Mouse (Mus musculus): Measurements from ENCODE around the gene Galnt2. TPM values are rescaled to one million over a fixed set of nuclear protein-coding genes. Genes with fewer than 3 reads are reported as not detected.
A peak's percentile ranks its signal among the peaks of the same experiment; 100 is the strongest.

Gene Galnt2
- polyA plus RNA-seq, 1 experiment from 2014 or later: 66.2 TPM

GRCm38 (mm10) chr8:124284333-124284711 is 53.1 kb downstream of the Galnt2 start:
- no peak overlapping the region for H3K9ac ChIP-seq
- peak overlapping the region; percentile 85 for H3K27ac ChIP-seq
- WGBS: 4% methylated on average over 6 of the region's 6 CpGs
- no peaks in the 10 kb centered on the region for H3K36me3 ChIP-seq
- peaks cover 46% of the 10 kb centered on the region for H3K4me1 ChIP-seq
- no peak overlapping the region for H3K4me2 ChIP-seq (replicated peaks)
- H3K9me3 ChIP-seq: no peaks in the 10 kb centered on the region
- no peak overlapping the region for H3K4me3 ChIP-seq
- H3K27me3 ChIP-seq: no peaks in the 10 kb centered on the region
- ATAC-seq (ENCODE audit: insufficient number of reproducible peaks, insufficient read depth, low FRiP score, low TSS enrichment): peak; percentile 49

DNA sequence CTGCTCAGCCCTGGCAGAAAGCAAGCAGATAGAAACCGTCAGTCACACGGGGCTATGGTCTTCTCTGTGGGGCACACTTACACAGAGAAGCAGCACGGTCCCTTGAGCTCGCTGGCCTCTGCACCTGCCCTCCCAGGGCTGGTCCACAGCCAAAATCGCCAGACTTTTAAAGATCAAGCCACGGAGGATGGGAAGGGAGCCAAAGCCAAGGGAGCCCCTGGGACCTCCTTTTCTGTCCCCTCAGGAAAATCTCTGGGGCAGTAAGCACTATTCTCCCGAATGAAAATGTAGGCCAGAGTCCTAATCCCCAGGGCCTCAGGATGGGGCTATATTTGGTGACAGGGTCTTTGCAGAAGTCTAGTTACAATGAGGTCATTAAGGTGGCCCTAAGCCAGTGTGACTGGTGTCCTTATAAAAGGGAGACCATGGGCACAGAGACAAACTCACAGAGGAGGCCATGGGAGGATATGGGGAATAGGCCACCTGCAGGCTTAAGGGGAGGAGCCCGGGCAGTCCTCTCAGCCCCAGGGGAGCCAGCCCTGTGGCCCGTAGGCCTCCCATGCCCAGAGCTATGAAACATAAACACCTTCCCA is 53.9 kb downstream of the Galnt2 start:
- no peak for ATAC-seq (ENCODE audit: insufficient number of reproducible peaks, insufficient read depth, low FRiP score, low TSS enrichment)
- 45% methylated on average over 9 of the region's 9 CpGs for WGBS
- Histone ChIP-seq H3K4me3 (no peak overlapping the region), H3K27me3 (no peaks in the 10 kb centered on the region), H3K36me3 (no peaks in the 10 kb centered on the region), H3K9ac (no peak overlapping the region), H3K4me1 (peaks cover 47% of the 10 kb centered on the region), H3K4me2 (replicated peaks) (no peak overlapping the region), H3K27ac (peak overlapping the region; percentile 85), H3K9me3 (no peaks in the 10 kb centered on the region)

GRCm38 (mm10) chr8:124286461-124287124 is 55.4 kb downstream of the Galnt2 start:
- H3K9me3 ChIP-seq: no peaks in the 10 kb centered on the region
- peaks cover 48% of the 10 kb centered on the region for H3K4me1 ChIP-seq
- ATAC-seq (ENCODE audit: insufficient number of reproducible peaks, insufficient read depth, low FRiP score, low TSS enrichment): no peak
- no peaks in the 10 kb centered on the region for H3K36me3 ChIP-seq
- WGBS: 58% methylated on average over 4 of the region's 4 CpGs
- no peak overlapping the region for H3K9ac ChIP-seq
- H3K4me2 ChIP-seq (replicated peaks): no peak overlapping the region
- no peaks in the 10 kb centered on the region for H3K27me3 ChIP-seq
- peak overlapping the region; percentile 46; the same call in 1 of the 2 replicates for H3K27ac ChIP-seq
- H3K4me3 ChIP-seq: no peak overlapping the region

DNA sequence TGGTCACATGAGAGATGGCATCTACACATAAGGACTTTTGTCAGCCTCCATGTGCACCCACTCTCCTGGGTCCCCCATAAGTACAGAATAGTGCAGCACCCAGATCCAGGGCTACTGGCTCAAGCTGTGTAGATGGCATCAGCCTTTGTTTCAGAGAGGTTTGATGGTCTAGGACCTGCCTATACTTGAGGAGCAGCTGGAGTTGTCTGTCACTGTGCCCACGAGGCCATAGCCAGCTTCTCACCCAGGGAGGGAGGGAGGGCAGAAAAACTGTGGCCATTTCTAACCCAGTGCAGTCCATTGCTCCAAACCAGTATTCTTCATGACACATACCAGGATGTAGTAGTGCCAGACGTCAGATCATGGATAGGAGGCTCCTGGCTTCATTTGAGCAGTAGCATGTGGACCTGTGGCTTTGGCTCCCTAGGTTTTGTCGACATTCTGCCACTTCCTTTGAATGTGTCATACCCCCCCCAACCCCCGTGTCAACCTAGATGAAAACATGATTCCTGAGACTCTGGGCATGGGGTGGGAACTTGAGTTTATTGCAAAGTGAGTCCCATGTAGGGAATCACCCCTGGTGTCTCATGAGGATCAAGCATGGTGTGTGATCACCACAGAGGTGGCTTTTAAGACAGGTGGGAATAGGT is 57.1 kb downstream of the Galnt2 start:
- ATAC-seq (ENCODE audit: insufficient number of reproducible peaks, insufficient read depth, low FRiP score, low TSS enrichment): no peak
- no peak overlapping the region for H3K4me2 ChIP-seq (replicated peaks)
- no peak overlapping the region for H3K4me3 ChIP-seq
- peaks cover 43% of the 10 kb centered on the region for H3K4me1 ChIP-seq
- no peaks in the 10 kb centered on the region for H3K27me3 ChIP-seq
- H3K27ac ChIP-seq: no peak overlapping the region
- no peak overlapping the region for H3K9ac ChIP-seq
- H3K9me3 ChIP-seq: no peaks in the 10 kb centered on the region
- H3K36me3 ChIP-seq: no peaks in the 10 kb centered on the region
- 77% methylated on average over 4 of the region's 4 CpGs for WGBS

DNA sequence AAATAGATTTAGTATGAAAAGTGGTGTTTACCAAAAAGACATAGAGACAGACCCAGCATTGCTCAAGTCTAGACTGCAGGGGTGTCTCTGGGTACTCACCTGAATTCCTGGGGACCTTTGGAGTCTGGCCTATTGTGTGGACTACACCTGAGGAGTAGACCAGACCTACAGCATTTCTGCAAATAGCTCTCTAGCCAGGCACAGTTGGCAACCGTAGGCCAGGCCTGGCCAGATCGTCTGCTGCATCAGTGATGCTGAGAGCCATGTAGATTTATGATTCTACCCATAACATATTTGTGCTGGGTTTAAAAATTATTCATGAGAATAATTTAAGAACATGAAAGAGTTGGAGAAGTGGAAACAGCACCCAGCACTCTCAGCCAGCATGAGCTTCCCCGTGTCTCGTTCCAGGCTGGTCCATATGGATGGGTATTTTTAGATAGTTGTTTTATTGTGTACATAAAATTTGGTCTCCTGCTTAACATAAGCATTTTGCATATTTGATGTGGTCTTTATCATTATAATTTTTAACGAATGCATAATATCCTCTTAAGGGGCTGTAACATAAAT is 58.4 kb downstream of the Galnt2 start:
- no peak overlapping the region for H3K4me3 ChIP-seq
- H3K27me3 ChIP-seq: no peaks in the 10 kb centered on the region
- H3K4me2 ChIP-seq (replicated peaks): no peak overlapping the region
- no peak for ATAC-seq (ENCODE audit: insufficient number of reproducible peaks, insufficient read depth, low FRiP score, low TSS enrichment)
- no peak overlapping the region for H3K27ac ChIP-seq
- WGBS: 88% methylated on average over 5 of the region's 5 CpGs
- H3K9ac ChIP-seq: no peak overlapping the region
- no peaks in the 10 kb centered on the region for H3K9me3 ChIP-seq
- H3K36me3 ChIP-seq: no peaks in the 10 kb centered on the region
- peaks cover 42% of the 10 kb centered on the region for H3K4me1 ChIP-seq

DNA sequence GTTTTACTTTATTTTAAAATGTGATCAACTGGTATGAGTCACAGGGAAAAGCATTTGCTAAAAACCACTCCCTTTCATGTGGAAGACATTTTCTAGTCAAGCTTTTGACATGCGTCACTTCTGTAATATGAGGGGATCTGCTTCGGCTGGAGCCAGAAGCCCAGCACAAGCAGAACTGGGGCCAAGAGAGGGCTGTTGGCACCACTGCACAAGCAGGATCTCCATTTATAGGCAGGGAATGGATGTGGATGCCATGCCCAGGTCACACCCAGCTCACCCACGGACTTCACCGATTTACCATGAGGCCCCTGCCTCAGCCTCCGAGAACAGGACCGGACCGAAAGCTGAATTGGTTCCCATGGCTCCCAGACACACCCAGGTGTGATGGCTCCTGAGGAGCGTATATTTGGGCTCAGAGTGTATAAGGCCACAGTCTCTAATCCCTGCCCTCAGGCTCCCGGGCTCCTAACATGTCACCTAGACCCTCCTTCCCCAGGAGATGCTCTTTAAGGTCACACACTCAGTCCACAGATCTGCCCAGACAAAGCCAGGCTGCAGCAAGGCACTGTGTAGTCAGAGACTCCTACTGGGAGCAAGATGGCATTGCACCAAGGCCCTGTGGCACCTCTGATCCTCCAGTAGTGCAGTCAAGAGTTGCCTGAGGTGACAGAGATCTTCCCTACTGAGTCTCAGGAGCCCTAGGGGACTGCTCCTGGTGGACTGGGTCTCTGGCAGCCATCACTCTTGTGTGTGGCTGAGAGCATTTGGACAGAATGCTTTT is 59.9 kb downstream of the Galnt2 start:
- H3K4me2 ChIP-seq (replicated peaks): no peak overlapping the region
- 78% methylated on average over 9 of the region's 9 CpGs for WGBS
- peaks cover 33% of the 10 kb centered on the region for H3K4me1 ChIP-seq
- no peak overlapping the region for H3K9ac ChIP-seq
- no peak overlapping the region for H3K4me3 ChIP-seq
- no peaks in the 10 kb centered on the region for H3K27me3 ChIP-seq
- no peak overlapping the region for H3K27ac ChIP-seq
- no peaks in the 10 kb centered on the region for H3K36me3 ChIP-seq
- ATAC-seq (ENCODE audit: insufficient number of reproducible peaks, insufficient read depth, low FRiP score, low TSS enrichment): no peak
- H3K9me3 ChIP-seq: no peaks in the 10 kb centered on the region

DNA sequence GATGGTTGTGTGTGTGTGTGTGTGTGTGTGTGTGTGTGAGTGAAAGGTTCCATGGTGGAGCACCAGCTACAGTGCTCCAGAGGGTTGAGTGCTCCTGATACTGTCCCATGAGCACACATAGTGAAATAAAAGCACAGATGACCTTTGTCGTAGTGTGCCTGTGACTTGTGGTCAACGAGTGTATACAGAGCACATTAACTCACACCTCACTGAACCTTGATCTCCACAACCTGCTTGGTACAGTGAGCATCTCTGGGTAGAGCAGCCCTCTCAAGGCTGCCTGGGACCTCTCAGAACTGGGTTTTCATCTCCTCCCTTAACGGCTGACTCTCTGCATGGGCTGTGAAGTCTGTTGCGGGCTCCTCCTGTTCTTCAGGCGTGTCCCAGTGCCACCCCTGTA is 60.5 kb downstream of the Galnt2 start:
- Histone ChIP-seq H3K4me1 (peaks cover 27% of the 10 kb centered on the region), H3K36me3 (no peaks in the 10 kb centered on the region), H3K9ac (no peak overlapping the region), H3K9me3 (no peaks in the 10 kb centered on the region), H3K27ac (no peak overlapping the region), H3K27me3 (no peaks in the 10 kb centered on the region), H3K4me3 (no peak overlapping the region), H3K4me2 (replicated peaks) (no peak overlapping the region)
- 94% methylated on average over 5 of the region's 5 CpGs for WGBS
- no peak for ATAC-seq (ENCODE audit: insufficient number of reproducible peaks, insufficient read depth, low FRiP score, low TSS enrichment)

GRCm38 (mm10) chr8:124292965-124293364 is 61.8 kb downstream of the Galnt2 start:
- Histone ChIP-seq H3K9ac (no peak overlapping the region), H3K27ac (no peak overlapping the region), H3K4me2 (replicated peaks) (no peak overlapping the region), H3K4me1 (peaks cover 22% of the 10 kb centered on the region), H3K36me3 (0 out of 2 replicates have a peak, but pooled peaks cover under 1% of the 10 kb centered on the region), H3K4me3 (no peak overlapping the region), H3K27me3 (no peaks in the 10 kb centered on the region), H3K9me3 (no peaks in the 10 kb centered on the region)
- 79% methylated on average over 9 of the region's 9 CpGs for WGBS
- ATAC-seq (ENCODE audit: insufficient number of reproducible peaks, insufficient read depth, low FRiP score, low TSS enrichment): no peak

DNA sequence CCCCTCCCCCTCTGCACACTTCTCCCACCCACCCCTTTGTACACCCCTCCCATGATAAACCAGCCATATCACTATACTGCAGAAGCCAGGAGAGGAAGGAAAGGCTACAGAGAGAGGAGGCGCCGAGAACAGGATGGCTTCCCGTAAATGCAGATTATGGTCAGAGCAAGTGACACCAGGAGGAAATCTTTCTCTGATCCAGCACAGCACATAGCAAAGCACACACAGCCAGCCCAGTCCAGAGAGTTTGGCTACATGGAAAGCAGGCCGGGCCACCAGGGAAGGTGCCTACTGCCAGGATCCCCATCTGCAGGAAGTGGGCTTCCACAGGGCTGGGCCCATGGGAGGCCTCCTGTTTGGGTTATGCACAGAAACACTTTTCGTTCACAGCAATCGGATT is 63.2 kb downstream of the Galnt2 start:
- H3K4me2 ChIP-seq (replicated peaks): no peak overlapping the region
- 0 out of 2 replicates have a peak overlapping the region, but pooled peaks have one; percentile 2 for H3K27ac ChIP-seq
- 62% methylated on average over 6 of the region's 6 CpGs for WGBS

DNA sequence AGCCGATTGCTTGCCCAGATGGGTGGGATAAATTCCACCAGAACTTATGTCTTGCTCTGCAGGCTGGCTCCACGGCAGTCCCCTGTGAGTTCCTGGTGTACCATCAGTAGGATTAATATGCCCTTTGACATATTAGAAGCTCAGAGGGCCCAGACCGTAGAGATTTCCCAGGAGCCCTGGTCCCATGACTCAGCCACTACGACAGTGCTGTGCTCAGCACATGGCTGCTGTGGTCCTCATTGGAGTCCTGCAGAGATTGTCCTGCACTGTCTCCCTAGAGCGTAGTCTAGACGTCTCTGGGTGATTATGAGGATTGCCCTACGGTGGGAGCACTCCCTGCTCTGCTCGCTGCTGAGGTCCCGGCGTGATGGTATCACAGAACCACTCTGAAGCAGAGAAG is 63.7 kb downstream of the Galnt2 start:
- no peak overlapping the region for H3K27ac ChIP-seq
- H3K4me2 ChIP-seq (replicated peaks): no peak overlapping the region
- 78% methylated on average over 10 of the region's 10 CpGs for WGBS
- no peaks in the 10 kb centered on the region for H3K27me3 ChIP-seq
- H3K4me1 ChIP-seq: peaks cover 22% of the 10 kb centered on the region
- ATAC-seq (ENCODE audit: insufficient number of reproducible peaks, insufficient read depth, low FRiP score, low TSS enrichment): no peak
- no peak overlapping the region for H3K9ac ChIP-seq
- H3K36me3 ChIP-seq: 0 out of 2 replicates have a peak, but pooled peaks cover 4% of the 10 kb centered on the region
- no peaks in the 10 kb centered on the region for H3K9me3 ChIP-seq
- no peak overlapping the region for H3K4me3 ChIP-seq

More for the DNA sequence above, 63.2 kb downstream of the Galnt2 start:
- peaks cover 22% of the 10 kb centered on the region for H3K4me1 ChIP-seq
- H3K9ac ChIP-seq: no peak overlapping the region
- ATAC-seq (ENCODE audit: insufficient number of reproducible peaks, insufficient read depth, low FRiP score, low TSS enrichment): no peak
- 0 out of 2 replicates have a peak, but pooled peaks cover 4% of the 10 kb centered on the region for H3K36me3 ChIP-seq
- no peaks in the 10 kb centered on the region for H3K9me3 ChIP-seq
- H3K4me3 ChIP-seq: no peak overlapping the region
- H3K27me3 ChIP-seq: no peaks in the 10 kb centered on the region

- Histone ChIP-seq H3K4me1 (peaks cover 20% of the 10 kb centered on the region), H3K27me3 (no peaks in the 10 kb centered on the region), H3K9ac (no peak overlapping the region), H3K27ac (no peak overlapping the region), H3K36me3 (0 out of 2 replicates have a peak, but pooled peaks cover 4% of the 10 kb centered on the region), H3K4me2 (replicated peaks) (no peak overlapping the region), H3K9me3 (no peaks in the 10 kb centered on the region), H3K4me3 (no peak overlapping the region)
- WGBS: 94% methylated on average over 6 of the region's 6 CpGs
- ATAC-seq (ENCODE audit: insufficient number of reproducible peaks, insufficient read depth, low FRiP score, low TSS enrichment): no peak
These were observed 64.2 kb downstream of the Galnt2 start for GRCm38 (mm10) chr8:124295357-124295756.
